Mouse (Mus musculus): ENCODE data around the gene Slc22a23.

GRCm38 (mm10) chr13:34278288-34278701 lies 66.7 kb downstream of the Slc22a23 start:
- TF ChIP-seq CTCF (IDR thresholded peaks at IDR 0.05; ENCODE audit: low read depth) (no peak), EP300 (IDR thresholded peaks at IDR 0.05; ENCODE audit: low read depth) (no peak)

All from liver, embryonic 14.5 days (tissue).